Mouse (Mus musculus): Measurements from ENCODE around the gene Map2k2. TPM values are rescaled to one million over a fixed set of nuclear protein-coding genes. Genes with fewer than 3 reads are reported as not detected.
A peak's percentile ranks its signal among the peaks of the same experiment; 100 is the strongest.

Gene Map2k2
- polyA plus RNA-seq, 1 experiment: 407 TPM

DNA sequence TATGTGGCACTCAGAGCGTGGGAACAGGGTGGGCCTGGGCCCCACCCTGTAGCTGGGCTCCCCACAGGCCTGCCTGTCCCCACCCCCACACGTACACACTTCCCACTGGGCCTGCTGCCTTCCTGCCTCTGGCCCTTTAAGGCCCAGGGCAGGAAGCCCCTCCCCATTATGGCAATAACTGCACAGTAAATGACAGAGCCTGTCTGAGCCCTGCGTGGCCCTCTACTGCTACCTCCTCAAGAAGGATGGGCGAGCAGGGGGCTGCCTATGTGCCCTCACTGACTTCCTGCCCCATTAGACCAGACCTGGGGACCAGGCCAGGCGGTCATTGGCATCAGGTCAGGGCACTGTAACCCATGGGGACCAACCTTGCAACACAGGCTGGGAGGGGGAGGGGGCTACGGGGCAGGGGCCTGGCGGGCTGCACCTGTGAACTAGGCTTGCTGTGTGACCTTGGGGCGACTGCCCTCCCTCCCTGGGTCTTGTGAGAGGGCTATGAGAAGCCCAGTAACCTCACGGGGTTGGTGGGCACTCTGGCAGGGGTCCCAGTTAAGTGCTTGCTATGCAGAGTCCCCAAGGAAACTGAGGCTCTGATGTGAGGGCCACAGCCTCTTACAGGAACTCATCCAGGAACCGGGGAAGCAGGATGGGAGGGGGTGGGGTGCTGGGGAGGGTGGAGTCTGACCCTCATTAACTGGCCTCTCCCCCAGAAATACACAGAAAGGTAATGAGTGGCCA lies 35.2 kb downstream of the Map2k2 start:
- peaks cover 72% of the 10 kb centered on the region for H3K4me1 ChIP-seq
- H3K4me3 ChIP-seq (replicated peaks): peak overlapping the region; percentile 98
- no peaks in the 10 kb centered on the region for H3K9me3 ChIP-seq
- H3K27me3 ChIP-seq (replicated peaks): no peaks in the 10 kb centered on the region
- H3K36me3 ChIP-seq (replicated peaks; ENCODE audit: low read length): peaks cover 68% of the 10 kb centered on the region
- TF ChIP-seq GATA1 (IDR thresholded peaks at IDR 0.05; ENCODE audit: borderline replicate concordance, low read length) (no peak), FLI1 (IDR thresholded peaks at IDR 0.05; ENCODE audit: low read length) (no peak)

DNA sequence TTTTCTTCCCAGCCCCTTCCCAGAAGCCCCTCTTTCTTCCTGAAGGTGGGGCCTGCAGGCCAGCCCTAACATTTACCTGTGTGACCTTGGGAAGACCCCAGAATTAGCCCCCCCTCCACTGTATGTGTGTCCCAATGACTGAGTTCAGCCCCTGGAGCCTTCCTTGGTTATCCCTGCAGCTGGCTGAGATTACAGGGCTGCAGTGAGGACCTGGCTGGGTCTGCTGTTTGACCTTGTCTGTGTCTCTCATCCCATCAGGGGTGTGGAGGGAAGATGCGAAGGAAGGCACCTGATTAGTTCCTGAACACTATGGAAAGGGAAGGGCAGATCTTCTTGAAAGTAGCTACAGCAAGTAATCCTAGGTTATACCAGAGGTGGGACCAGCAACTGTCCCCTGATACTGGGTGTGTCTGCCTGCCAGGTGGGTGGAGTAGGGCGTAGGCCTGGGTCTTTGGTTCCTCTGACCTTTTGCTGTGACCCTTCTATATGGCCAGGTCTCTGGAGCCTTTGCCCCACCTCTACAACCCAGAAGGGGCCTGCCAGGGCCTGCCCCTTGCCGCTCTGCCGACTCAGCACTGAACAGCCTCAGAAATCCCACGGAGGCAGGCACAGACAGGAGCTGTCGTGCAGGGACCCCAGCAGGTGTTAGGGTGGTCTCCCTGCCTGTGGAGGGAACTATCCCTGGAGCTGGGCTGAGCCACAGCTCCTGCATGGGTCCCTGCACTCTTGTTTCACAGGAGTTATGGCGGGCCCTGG lies 35.9 kb downstream of the Map2k2 start:
- Histone ChIP-seq H3K4me1 (peaks cover 80% of the 10 kb centered on the region), H3K9me3 (no peaks in the 10 kb centered on the region), H3K27me3 (replicated peaks) (no peaks in the 10 kb centered on the region), H3K4me3 (replicated peaks) (peak overlapping the region; percentile 98), H3K36me3 (replicated peaks; ENCODE audit: low read length) (peaks cover 76% of the 10 kb centered on the region)
- TF ChIP-seq GATA1 (IDR thresholded peaks at IDR 0.05; ENCODE audit: borderline replicate concordance, low read length): no peak
- TF ChIP-seq FLI1 (IDR thresholded peaks at IDR 0.05; ENCODE audit: low read length): no peak

DNA sequence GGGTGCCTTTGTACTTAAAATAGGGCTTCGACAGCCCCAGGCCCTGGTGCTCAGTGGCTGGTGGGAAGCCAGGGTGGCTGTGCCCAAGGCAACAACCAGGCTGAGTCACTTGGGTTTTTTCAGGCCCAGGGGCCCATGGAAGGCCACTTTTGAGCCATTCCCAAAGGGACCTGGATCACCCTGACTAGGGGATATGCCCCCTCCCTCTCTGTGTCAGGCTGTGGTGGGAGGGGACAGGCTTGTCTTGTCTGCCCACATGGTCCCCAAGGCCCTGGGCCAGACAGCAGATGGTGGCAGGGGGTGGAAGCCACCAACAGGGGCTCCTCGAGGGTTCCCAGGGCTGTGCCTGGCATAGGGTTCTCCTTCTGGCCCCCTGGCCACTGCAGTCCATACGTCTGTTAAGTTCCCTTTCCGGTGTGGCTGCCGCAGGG lies 36.9 kb downstream of the Map2k2 start:
- TF ChIP-seq FLI1 (IDR thresholded peaks at IDR 0.05; ENCODE audit: low read length) (no peak), GATA1 (IDR thresholded peaks at IDR 0.05; ENCODE audit: borderline replicate concordance, low read length) (no peak)
- H3K4me3 ChIP-seq (replicated peaks): peak overlapping the region; percentile 64
- no peaks in the 10 kb centered on the region for H3K27me3 ChIP-seq (replicated peaks)
- no peaks in the 10 kb centered on the region for H3K9me3 ChIP-seq
- peaks cover 85% of the 10 kb centered on the region for H3K36me3 ChIP-seq (replicated peaks; ENCODE audit: low read length)
- peaks cover 89% of the 10 kb centered on the region for H3K4me1 ChIP-seq

DNA sequence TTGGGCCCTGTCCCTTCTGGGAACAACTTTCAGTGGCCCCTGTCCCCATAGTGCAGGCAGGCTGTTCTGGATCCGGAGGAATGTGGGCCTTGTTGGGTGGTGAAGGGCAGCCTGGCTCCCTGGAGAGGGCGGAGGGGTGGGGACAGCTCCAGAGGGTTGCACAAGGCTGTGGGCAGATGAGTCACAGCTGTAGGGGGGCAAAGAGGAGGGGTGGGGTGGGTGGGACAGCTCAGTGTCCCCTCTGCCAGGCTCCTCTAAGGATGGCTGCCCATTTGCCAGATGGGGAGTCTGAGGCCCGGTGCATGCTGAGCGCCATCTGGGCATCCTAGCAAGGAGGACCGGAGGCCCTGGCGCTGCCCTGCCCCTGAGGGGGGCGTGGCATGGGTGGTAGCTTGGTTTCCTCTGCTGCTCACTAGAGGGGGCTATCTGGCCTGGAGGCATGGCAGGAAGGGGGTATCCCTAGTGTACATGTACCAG lies 37.5 kb downstream of the Map2k2 start:
- no peak for TF ChIP-seq GATA1 (IDR thresholded peaks at IDR 0.05; ENCODE audit: borderline replicate concordance, low read length)
- no peak for TF ChIP-seq FLI1 (IDR thresholded peaks at IDR 0.05; ENCODE audit: low read length)
- H3K4me3 ChIP-seq (replicated peaks): peak overlapping the region; percentile 18

DNA sequence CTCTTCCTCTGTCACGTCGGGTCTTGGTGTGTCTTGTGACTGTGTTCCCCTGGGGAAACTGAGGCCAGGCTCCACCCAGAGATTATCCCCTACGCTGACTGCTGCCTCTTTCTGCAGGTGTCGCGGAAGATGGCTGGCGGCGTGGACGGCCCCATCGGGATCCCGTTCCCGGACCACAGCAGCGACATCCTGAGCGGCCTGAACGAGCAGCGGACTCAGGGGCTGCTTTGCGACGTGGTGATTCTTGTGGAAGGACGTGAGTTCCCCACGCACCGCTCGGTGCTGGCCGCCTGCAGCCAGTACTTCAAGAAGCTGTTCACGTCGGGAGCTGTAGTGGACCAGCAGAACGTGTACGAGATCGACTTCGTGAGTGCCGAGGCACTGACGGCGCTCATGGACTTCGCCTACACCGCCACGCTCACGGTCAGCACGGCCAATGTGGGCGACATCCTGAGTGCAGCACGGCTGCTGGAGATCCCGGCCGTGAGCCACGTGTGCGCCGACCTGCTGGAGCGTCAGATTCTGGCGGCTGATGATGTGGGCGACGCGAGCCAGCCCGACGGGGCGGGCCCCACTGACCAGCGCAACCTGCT lies 38.2 kb downstream of the Map2k2 start:
- Histone ChIP-seq H3K4me1 (peaks cover 99% of the 10 kb centered on the region), H3K27me3 (replicated peaks) (no peaks in the 10 kb centered on the region), H3K4me3 (replicated peaks) (peak overlapping the region; percentile 62), H3K36me3 (replicated peaks; ENCODE audit: low read length) (peaks cover 97% of the 10 kb centered on the region), H3K9me3 (no peaks in the 10 kb centered on the region)
- TF ChIP-seq FLI1 (IDR thresholded peaks at IDR 0.05; ENCODE audit: low read length): no peak
- no peak for TF ChIP-seq GATA1 (IDR thresholded peaks at IDR 0.05; ENCODE audit: borderline replicate concordance, low read length)

More for the DNA sequence above, 37.5 kb downstream of the Map2k2 start:
- Histone ChIP-seq H3K36me3 (replicated peaks; ENCODE audit: low read length) (peaks cover 92% of the 10 kb centered on the region), H3K4me1 (peaks cover 96% of the 10 kb centered on the region), H3K27me3 (replicated peaks) (no peaks in the 10 kb centered on the region), H3K9me3 (no peaks in the 10 kb centered on the region)

DNA sequence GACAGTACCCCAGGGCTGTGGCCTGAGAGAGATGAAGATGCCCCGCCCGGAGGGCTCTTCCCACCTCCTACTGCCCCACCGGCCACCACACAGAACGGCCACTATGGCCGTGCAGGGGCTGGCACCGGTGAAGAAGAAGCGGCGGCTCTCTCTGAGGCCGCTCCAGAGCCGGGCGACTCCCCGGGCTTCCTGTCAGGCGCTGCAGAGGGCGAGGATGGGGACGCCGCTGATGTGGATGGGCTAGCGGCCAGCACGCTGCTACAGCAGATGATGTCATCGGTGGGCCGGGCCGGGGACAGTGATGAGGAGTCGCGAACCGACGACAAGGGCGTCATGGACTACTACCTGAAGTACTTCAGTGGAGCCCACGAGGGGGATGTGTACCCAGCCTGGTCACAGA lies 39.0 kb downstream of the Map2k2 start:
- Histone ChIP-seq H3K9me3 (no peaks in the 10 kb centered on the region), H3K27me3 (replicated peaks) (no peaks in the 10 kb centered on the region), H3K4me3 (replicated peaks) (peak overlapping the region; percentile 46), H3K4me1 (peaks cover 94% of the 10 kb centered on the region), H3K36me3 (replicated peaks; ENCODE audit: low read length) (peaks cover 97% of the 10 kb centered on the region)
- TF ChIP-seq GATA1 (IDR thresholded peaks at IDR 0.05; ENCODE audit: borderline replicate concordance, low read length) (no peak), FLI1 (IDR thresholded peaks at IDR 0.05; ENCODE audit: low read length) (no peak)

DNA sequence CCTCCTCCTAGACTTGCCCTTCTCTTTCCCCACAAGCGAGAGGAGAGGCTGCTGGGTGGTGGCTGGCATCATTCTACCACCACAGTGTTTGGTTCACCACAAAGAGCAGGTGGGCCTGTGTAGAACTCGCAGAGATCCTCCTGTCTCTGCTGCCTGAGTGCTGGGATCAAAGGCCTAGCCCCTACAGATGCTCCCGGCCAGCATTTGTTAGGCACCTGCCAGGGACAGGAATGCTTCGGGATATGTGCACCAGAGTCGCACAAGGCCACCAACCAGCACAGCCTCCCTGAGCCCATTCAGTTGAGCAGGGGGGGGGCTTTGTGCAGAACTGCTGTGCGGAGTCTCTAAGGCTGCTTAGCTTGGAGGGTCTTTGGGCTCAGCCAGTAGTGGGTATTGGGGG lies 39.6 kb downstream of the Map2k2 start:
- Histone ChIP-seq H3K4me3 (replicated peaks) (peak overlapping the region; percentile 53), H3K27me3 (replicated peaks) (no peaks in the 10 kb centered on the region), H3K36me3 (replicated peaks; ENCODE audit: low read length) (peaks cover 97% of the 10 kb centered on the region), H3K4me1 (peaks cover 94% of the 10 kb centered on the region), H3K9me3 (no peaks in the 10 kb centered on the region)
- TF ChIP-seq GATA1 (IDR thresholded peaks at IDR 0.05; ENCODE audit: borderline replicate concordance, low read length) (no peak), FLI1 (IDR thresholded peaks at IDR 0.05; ENCODE audit: low read length) (no peak)

DNA sequence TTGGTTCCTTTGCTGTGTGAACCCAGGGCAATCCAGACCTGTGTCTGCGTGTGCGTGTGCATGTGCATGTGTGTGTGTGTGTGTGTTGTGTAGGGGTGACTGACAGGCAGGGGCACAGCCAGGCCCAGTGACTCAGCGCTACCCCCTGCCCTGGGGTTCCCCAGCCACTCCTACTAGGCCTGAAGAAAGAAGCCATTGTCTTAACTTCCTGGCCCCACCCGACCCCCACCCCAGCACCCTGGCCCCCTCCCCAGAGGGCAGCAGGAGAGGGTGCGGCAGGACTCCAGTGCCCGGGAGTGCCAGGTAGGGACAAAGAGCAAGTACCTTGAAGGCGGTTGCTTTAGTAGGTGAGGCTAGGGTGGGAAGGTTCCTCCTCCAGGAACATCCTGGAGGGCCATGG lies 40.1 kb downstream of the Map2k2 start:
- H3K27me3 ChIP-seq (replicated peaks): no peaks in the 10 kb centered on the region
- H3K4me3 ChIP-seq (replicated peaks): peak overlapping the region; percentile 60
- TF ChIP-seq FLI1 (IDR thresholded peaks at IDR 0.05; ENCODE audit: low read length): no peak
- no peak for TF ChIP-seq GATA1 (IDR thresholded peaks at IDR 0.05; ENCODE audit: borderline replicate concordance, low read length)
- H3K9me3 ChIP-seq: no peaks in the 10 kb centered on the region
- H3K36me3 ChIP-seq (replicated peaks; ENCODE audit: low read length): peaks cover 95% of the 10 kb centered on the region
- peaks cover 93% of the 10 kb centered on the region for H3K4me1 ChIP-seq

DNA sequence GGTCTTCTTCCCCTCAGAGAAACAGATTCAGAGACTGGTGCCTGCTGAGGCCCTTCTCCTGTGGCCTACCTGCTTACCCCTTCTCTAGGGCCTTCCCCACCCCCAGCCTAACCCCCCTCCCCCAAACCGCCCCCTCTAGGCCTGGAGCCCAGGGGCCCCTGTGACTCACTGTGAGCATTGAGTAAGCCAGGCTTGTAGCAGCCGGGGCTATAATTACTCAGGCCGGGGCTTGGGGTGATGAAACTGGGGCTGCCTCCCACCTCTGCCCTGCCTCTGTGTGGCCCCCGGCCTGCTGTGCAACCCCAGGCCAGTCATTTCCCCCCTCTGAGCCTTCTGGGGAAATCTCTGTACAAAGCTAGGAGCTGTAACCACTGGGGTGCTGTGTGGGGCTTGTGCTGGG lies 40.6 kb downstream of the Map2k2 start:
- Histone ChIP-seq H3K36me3 (replicated peaks; ENCODE audit: low read length) (peaks cover 94% of the 10 kb centered on the region), H3K4me3 (replicated peaks) (peak overlapping the region; percentile 53), H3K4me1 (peaks cover 93% of the 10 kb centered on the region), H3K27me3 (replicated peaks) (no peaks in the 10 kb centered on the region), H3K9me3 (no peaks in the 10 kb centered on the region)
- TF ChIP-seq GATA1 (IDR thresholded peaks at IDR 0.05; ENCODE audit: borderline replicate concordance, low read length): no peak
- no peak for TF ChIP-seq FLI1 (IDR thresholded peaks at IDR 0.05; ENCODE audit: low read length)
